Mouse (Mus musculus) bone marrow, adult 2 months (tissue): Measurements from ENCODE around the gene Ndufb6.

Experiments
- CTCF ChIP-seq: fragments of 200-500 bp; IDR thresholded peaks from 2 replicates; pipeline ENCODE4 v1.5.1; 2011; ENCODE audit warnings: low read length, control low read depth; ENCODE audit not compliant: control insufficient read depth, insufficient read depth
- POLR2A ChIP-seq: fragments of 200-500 bp; IDR thresholded peaks from 2 replicates; pipeline ENCODE4 v1.6.1; 2011; ENCODE audit warnings: low read depth, mild to moderate bottlenecking, control low read depth, low read length, borderline replicate concordance; ENCODE audit not compliant: control insufficient read depth

DNA sequence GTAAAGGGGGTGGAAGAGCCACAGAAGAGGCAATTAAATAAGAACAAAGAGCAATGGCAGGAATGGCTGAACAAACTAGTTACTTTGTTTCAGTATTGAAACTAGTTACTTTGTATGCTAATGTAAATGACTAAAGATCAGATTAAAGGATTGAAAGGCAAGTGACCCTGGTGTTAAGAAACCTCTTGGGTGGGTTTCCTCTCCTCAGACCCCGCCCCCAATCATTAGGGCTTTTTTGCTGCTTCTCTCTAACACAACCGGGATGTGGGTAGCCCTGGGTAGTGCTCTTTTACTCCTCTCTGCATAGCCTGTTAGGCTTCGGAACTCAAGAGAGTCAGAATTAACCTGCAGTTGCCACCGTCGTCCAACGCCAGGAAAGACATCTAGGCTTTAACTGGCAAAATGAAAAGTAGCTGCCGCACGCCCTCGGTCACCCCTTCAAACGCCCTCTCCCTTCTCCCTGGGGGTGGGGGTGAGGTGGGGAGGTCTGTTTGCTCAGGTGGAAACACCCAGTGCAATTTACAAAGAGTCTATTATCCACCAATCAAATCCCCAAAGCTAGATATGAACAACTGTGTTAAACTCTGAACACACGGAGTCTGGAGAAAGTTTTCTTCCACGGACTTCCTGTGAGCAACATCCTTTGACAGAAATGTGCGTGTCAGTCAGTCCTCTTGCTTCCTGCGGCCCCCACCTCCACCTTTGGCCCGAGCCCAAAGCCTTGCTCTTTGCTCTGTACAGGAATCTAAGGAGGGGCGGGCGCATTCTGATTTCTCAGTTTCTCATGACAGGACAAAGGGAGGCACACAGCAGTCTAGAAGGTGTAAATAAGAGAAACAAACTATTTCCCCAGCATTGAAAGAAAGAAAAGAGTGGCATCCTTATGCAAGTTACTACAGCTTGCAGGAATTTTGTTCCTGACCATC is 40.5 kb downstream of the Ndufb6 start:
- TF ChIP-seq POLR2A (no peak), CTCF (no peak)
